Mouse (Mus musculus): Measurements from ENCODE around the gene Bahcc1. TPM values are rescaled to one million over a fixed set of nuclear protein-coding genes. Genes with fewer than 3 reads are reported as not detected.

The Bahcc1 gene
- total RNA-seq (2021) = 10 to 100 TPM in 1 of 2 experiments, 1 to 10 TPM in 1; 8.8 to 14.1 TPM

DNA sequence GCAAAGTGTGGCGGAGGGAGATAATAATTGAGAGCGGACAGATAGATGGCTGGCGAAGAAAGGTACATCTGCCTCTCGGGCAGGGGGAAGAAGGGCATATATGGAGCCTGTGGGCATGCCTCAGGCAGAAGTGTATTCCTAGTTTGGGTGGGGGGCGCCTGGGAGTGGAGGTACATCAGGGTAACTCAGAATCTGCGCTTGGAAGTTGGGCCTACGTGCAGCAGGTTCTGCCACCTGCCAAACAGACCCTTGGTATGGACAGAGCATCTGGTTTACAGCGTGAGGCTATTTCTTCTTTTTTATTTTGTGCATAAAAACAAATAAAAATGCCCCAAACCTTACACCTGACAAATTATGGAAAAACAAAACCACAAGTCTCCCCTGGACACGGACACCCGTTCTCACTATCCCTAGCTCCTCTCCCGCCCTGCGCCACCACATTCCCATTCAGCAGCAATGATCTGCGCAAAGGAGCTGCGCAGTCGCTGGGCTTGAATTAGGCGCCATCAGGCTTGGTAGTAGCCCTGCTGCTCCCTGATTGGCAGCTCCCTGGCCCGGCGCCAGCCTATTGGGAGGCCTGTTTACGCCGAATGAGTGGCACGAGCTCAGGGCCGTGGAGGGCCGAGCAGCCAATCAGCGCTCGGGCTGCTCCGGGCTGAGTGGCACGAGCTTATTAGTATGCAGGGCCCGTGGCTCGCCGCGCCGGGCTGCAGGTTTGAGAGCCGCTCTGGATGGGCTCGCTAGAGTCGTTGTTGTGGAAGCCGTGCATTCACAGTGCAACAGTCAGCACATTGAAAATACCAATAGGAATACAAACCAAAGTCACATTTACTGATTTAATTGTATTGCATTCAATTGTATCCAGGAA lies at the start of gene Bahcc1:
TSS of gene Bahcc1 (plus strand) at position 718 of the 868 bp plus-strand sequence.
- intact Hi-C loops (cut with DNase I) = loop anchor here (2.0 kb wide), 2 partner anchors 90 to 116 kb away; partner anchors contain the start of gene Actg1

DNA sequence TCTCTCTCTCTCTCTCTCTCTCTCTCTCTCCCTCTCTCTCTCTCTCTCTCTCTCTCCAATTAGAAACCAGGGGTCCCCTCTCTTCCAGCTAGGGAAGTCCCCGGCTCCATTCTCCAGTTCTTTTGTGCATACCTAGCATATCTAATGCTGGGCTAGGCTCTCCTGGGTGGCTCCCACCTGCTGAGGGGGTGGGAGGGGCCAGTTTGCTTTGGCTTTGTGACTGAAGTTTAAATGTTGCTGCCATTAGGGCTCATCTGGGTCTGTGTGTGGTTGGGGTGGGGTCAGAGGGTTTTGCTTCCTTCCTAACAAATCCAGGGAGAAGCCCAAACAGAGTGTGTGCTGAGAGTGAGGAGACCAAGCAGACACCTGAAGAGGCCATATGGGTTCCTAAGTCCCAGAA lies 49.6 kb upstream of the Bahcc1 start:
- intact Hi-C loops (cut with DNase I) = no loop called here
- no peak for DNase-seq

More for the DNA sequence above, at the start of gene Bahcc1:
- DNase-seq = peak; percentile 100

DNA sequence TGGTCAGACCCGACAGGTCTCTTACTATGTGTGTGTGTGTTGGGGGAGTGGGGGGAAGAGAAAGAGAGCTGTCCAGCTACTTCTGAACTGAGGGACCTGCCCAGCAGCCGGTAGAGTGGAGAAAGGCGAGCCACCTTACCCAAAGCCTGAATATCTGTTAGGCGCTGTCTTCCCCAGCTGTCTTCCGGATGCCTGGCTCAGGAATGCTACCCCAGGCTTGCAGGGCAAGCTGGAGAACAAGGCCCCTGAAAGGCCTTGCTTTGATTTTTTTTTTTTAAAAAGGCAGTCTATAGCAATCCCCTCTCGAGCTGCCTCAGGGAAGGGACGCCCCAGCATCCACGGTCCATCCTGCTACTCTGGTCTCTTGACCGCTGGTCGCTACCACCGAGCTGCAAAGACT lies 49.0 kb upstream of the Bahcc1 start:
- intact Hi-C loops (cut with DNase I) = loop anchor here (2.0 kb wide), 1 partner anchor 41 kb away; no protein-coding TSS in a partner anchor
- no peak for DNase-seq

DNA sequence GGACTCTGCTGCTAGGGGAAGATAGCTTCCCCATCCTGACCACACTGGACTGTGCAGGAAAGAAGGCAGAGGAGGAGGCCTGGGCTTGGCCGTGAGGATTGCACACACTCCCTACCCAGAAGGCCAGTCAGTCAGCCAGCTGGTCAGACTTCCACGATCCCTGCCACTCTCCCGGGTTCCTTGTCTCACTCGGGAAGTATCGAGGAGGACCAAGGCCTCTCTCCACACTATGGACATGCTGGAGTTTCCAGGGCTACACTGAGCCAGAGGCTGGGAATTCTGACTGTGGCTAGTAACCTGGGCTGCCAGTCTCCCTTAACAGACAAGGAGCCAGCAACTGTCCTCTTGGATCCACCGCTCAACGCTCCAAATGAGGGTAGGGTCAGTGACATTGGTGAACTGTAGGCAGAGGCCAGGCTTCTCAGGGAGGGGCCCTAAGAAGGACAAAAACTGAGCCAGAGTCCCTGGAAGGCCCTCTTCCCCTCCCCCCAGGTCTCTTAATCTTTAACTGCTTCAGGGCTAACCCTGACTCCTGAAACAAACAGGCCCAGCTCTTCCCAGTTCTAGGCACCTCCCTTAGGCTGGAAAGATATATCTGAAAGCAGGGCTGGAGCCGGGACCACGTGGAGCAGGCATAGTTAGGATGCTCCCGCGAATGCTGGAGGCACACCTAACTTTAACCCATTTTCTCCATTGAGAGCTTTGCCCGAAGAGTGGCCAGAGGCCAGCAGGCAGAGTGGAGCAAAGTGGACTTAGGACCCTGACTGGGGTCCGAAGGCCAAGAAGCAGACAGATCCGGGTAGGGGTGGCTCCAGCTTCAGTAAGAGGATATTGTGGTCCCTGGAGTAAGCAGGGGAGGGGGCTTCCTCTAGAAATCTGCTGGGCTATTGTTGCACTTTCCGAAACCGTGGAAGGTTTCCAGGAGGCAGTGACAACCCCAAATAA lies 48.1 kb upstream of the Bahcc1 start:
- intact Hi-C loops (cut with DNase I) = loop anchor here (2.0 kb wide), 1 partner anchor 42 kb away; no protein-coding TSS in a partner anchor
- DNase-seq = peak in 1 of 2 experiments; percentile 79

DNA sequence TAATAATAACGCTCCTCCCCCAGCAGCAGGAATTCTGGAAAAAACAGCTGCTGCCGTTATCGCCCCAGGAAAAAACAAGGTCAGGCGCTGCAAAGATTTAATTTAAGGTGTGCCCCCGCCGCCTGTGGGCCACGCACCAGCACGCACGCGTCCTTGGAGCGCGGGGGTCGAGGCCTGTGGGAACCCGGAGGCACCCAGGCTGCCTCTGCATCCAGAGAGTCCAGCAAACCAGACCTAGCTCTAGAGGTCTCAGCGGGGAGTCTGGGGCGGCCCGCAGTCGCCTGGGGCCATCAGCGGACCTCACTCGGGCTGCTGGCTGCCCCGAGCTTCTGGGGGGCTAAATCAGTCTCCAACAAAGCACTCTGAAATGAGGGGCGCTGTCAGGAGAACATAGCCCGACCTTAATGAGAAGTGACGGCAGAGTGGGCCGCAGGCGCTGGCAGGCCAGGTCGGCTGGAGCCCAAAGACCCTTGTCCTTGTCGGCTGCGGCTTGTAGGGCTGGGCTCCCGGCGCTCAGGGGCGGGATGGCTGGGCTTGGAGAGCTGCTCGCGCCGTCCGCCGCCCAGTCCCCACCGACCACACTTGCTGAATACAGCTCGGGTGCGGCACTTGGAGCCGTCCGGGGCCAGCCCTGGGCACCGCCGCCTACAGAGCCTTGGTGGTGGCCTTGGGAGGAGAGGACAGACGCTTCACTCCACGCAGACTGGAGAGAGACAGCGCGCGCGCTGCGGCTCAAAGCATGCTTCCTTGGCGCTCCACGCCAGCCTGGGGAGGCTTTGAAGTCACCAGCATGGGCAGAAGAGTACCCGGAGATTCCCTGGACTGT lies 47.2 kb upstream of the Bahcc1 start:
- intact Hi-C loops (cut with DNase I) = loop anchor here (2.0 kb wide), 1 partner anchor 43 kb away; no protein-coding TSS in a partner anchor
- DNase-seq = peak; percentile 73 to 74

DNA sequence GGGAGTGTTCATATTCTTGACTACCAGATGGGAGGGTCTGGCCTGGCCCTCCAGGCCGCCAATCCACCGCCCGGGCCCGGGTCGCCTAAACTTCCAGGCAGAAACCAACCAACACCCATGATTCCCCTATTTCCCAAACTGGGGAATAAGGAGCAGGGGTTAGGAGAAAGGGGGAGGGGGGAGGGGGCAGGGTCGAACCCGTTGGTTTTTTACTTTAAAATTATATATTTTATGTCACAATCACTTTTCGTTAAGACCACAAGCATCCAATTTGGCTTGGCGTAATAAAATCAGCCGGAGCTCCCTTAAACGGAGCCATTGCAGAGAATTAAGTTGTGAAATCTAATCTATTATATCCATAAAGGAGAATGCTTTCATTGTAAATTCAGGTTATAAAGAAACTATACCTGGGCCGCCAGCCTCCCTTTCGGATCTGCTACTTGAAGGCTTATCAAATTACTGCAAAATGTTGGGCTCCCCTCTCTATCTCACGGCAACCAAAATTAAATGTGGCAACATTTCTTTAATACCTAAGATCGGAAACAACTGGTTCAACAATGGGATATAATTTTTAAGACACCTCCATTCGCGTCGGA lies 46.5 kb upstream of the Bahcc1 start:
- intact Hi-C loops (cut with DNase I) = no loop called here
- DNase-seq = no peak

DNA sequence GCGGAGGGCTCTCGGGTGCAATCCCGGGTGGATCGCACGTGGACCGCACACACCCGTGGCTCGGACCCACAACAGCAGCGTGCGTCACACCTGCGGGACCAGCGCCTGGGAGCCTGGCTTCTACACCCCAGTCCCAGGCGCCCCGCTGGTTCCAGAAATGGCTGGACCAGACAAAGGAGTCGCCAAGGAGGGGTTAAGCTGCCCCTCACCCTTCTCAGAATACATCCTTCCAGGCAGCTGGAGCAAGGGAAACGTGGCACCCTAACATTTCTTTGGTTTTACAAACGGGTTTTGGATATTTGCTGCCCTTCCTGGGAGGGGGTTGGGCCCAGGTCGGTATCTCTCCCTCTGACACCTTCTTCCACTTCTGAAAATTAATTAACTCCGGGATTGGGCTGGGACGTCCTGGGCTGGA lies 45.9 kb upstream of the Bahcc1 start:
- intact Hi-C loops (cut with DNase I) = no loop called here
- peak; percentile 55 to 63 for DNase-seq

DNA sequence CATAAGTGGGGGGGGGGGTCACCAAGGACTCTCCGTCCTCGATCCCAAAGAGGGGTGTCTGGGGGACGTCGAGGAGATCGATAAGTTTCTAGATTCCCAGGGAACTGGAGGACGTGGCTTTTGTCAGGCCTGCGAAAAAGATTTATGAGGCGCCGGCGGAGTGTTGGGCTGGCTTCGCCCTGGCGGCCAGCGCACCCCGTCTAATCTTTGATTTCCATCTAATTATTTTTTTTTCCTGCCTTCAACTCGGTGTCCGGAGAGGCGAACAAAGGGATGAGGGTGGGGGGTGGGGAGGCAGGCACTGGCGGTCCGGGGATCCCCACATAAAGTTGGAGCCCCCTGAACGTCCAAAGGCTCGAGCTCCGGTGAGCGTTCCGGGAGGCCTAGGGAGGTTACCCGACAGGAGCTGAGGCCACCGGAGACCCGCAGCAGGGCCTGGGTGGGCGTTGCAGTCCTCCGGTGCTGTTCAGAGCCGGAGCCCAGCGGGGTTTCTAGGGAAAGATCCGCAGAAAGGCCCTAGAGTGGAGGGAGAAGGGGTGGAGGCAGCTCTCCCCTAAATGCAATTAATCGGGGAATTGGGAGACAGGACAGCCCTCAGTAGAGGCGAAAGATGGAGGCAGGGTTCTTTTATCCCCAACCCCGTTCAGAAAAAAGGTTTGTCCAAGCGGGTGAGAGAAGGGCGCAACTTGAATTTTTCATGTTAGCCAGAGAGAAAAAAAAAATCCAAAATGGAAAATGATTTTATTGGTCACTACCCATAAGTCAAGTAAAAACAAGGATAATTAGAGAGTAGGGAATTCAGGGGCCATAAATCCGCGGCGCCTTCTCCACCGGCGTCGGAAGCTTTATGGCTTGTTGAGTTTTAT lies 45.3 kb upstream of the Bahcc1 start:
- DNase-seq = peak; percentile 54 to 59
- intact Hi-C loops (cut with DNase I) = loop anchor here (1.0 to 2.0 kb wide), 2 partner anchors 37 to 49 kb away; partner anchors contain the start of gene Slc38a10

DNA sequence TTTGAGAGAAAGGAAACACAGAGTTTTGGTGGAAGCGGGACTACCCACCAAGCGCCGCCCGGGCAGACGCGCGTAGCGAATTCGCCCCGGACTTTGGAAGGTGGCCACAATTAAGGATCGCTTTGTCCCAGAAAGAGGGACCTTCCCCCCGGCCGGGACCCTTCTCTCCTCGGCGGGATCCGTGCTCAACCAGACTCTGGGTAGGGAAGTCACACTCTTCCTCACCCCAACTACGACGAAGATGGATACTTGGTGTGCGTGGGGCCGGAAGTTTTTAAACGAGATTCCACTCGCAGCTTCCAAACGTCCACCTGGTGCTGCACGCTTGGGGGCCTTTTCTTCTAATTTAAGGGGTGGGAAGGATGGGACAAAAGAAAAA lies 44.7 kb upstream of the Bahcc1 start:
- intact Hi-C loops (cut with DNase I) = loop anchor here (1.0 to 2.0 kb wide), 2 partner anchors 37 to 48 kb away; partner anchors contain the start of gene Slc38a10

DNA sequence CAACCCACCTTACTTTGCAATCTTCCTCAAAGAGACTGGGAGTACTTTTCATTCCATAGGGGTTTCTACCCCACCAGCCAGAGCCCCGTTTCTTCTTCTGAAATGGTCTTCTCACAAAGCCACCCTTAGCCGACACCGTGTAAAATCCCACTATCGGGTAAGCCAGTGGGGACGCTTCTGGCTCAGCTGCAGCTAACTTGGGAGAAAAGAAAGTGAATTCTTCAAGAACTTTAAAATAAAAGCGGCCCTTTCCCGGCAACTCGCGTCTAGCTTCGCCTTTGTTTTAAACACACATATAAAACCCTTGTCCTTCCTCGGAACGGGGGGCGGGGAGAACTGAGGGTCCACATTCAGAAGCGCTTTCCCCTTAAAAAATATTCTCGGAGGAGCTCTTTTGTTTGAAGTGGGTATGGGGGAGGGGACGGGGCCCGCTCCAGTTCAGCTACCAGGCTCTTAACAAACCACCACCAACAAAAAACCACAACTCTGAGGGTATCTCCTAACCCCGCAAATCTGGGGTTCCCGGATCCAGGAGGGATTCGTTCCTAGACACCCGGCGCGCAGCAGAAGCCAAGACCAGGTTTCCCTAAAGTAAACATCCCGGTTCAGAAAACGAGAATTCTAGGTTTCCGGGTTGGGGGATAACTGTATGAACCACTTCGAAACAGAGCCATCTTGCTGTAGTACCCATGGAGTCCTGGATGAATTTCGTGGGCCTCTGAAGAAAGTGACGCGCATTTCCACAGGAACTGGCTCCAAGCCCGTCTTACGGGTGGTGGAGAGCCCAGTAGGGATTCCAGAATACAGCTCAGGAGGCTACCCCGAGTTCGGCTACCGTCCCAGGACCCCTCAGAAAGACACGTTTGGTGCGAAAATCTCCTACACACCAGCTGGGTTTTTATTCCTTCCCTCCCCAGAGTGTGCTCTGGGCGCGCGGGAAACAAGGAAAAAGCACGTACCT lies 44.0 kb upstream of the Bahcc1 start:
- intact Hi-C loops (cut with DNase I) = loop anchor here (1.0 to 2.0 kb wide), 4 partner anchors 38 to 119 kb away; partner anchors contain the start of gene Slc38a10

More for the DNA sequence above, 44.7 kb upstream of the Bahcc1 start:
- peak; percentile 71 for DNase-seq

DNA sequence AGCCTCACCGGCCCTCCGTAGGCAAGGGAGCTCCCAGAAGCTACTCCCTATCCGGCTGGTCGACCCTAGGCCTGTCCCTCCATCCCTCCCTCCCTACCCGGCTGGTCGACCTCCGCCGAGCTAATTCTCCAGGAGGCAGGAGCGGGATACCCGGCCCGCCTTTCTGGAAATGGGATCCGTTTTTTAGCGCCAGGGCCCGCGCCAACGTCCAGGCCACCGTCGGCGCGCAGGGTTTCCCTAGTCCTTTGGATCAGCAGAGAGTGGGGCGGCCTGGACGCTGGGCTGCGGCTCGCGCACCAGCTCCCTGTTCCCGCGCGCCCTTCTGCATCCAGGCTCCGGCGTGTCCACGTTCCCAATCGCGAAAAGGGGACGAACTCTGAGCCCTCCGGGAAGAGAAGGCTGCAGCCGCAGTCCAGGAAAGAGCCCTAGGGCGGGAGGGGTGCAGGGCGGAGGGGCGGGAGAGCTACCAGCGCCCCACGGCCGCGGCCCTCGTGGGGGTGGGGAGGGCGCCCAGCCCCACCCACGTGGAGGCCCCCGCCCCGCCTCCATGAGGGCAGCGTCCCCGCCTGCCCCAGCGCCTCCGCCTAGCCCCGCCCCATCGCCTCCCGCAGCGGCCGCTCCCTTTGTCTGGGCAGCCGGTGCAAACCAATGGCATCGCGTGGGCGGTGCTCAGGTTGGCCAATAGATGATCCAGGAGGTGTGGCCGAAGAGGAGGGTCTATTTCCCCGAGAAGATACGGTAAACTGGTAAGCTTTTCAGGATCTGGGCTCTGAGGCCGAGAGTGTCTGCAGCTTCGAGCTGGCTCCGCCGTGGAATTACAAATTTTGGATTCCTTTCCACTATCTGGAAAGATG lies 43.1 kb upstream of the Bahcc1 start:
- intact Hi-C loops (cut with DNase I) = loop anchor here (1.0 to 2.0 kb wide), 3 partner anchors 39 to 118 kb away; partner anchors contain the start of gene Slc38a10
- DNase-seq = peak; percentile 99

More for the DNA sequence above, 44.0 kb upstream of the Bahcc1 start:
- DNase-seq = peak; percentile 77 to 85

DNA sequence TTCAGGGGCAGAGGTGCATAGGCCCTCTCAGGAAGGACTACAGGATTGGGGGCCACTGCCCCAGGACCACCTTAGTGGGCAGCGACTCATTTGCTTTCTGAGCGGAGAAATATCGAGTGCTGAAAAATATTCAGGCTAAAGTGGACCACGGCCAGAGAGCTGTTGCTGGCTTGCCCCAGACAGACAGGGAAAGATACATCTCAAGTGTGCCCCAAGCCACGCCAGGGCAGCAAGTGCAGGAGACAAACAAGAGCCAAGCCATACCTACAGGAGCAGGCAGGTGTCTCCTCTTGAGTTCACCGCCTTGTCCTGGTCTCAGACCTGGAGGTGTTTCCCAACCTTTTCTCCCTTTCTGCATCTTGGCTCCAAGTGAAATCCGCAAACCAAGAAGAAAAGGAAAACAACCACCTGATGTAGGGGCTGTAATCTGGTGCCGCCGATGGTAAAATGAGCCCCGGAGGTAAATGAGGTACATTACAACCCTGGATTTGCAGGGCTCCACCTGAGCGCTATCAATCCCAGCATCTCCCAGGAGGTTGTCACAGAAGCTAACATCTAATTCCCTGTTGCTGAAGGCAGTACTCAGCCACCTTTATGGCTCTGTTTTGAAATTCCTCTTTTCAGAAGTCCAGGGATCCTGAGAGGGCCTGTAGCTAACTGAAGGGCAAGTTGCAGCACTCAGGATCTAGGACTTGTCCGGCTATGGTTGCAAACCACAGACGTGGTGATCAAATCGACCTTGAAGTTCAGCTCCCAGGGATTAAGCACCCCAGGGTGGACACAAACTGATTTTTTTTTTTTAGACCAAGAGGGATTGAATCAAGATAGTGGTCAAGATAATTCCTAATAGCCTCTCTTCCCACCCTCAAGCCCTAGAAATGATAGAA lies 42.0 kb upstream of the Bahcc1 start:
- DNase-seq = peak in 1 of 2 experiments; percentile 38
- intact Hi-C loops (cut with DNase I) = no loop called here

DNA sequence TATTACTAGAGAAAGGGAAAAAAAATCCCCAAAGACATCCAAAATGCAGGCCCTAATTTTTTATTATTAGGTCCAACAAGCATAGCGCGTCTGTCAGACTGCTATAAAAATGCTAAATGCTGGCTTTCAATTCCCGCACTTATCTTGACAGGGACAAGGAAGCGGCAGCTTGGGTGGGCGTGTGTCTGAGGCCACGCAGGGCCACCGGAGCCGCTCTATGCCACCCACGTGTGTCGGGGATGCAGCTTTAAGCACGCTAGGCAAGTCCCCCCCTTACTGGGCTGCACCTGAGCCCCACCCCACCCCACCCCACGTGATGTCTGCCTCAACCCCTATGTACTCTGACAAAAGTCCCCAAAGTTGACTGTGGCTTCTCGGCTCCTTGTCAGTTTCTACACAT lies 33.9 kb upstream of the Bahcc1 start:
- no peak for DNase-seq
- intact Hi-C loops (cut with DNase I) = no loop called here

DNA sequence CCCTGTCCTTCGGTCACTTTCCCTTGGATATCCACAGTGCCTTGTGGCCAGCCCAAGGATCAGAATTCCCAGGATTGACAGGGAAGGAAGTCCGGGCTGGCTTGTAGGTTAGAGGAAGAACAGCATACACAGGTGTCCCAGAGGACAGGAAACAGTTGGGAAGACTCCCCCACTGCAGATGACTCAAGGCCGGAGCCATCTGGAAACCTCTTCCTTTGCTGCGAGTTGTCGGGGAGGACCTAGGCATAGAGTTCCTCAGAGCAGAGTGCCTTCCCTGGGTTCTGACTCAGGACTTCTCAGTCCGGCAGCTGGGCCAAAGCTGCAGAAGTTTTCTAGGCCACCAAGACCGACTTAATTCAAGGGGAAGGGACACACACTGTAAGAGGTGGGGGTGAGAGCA lies 33.0 kb upstream of the Bahcc1 start:
- DNase-seq = peak in 1 of 2 experiments; percentile 67
- intact Hi-C loops (cut with DNase I) = no loop called here

DNA sequence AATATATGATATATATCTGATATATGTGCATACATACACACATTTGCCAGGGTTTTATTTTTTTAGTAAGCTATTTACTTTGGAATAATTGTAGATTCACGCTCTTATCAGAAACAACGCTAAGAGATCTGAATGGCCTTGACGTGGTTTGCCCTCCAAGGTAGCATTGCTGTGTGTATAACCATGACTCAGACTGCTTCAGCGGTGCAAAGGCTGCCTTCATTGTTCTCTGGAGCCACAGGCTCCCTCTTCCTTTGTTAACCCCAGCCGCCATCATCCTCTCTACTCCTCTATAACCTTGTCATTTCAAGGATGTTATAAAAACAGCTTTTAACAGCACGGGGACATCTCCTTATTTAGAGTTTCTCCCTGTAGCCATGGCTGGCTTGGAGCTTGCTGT lies 32.1 kb upstream of the Bahcc1 start:
- DNase-seq = no peak

More for the DNA sequence above, 32.1 kb upstream of the Bahcc1 start:
- intact Hi-C loops (cut with DNase I) = no loop called here
